Comparison of ENCODE assay signal across 16 mouse cellular contexts in genomic region chr7:122048191-122048590, GRCm38 (mm10).
"Had no signal": no experiment of that assay in that cellular context is flagged by ENCODE, and none has a peak within 500 bp of the region (broad histone marks: within the 10 kb centered on the region; RNA-seq: fewer than 3 reads in every experiment).

No protein-coding gene starts in this region.

- H3K27ac ChIP-seq: limb, embryonic 15.5 days; midbrain, embryonic 12.5 days; neural tube, embryonic 13.5 days had no signal

- H3K27me3 ChIP-seq: limb, embryonic 15.5 days; liver, embryonic 12.5 days; midbrain, embryonic 12.5 days; neural tube, embryonic 13.5 days had no signal

- H3K9me3 ChIP-seq: limb, embryonic 15.5 days; liver, embryonic 12.5 days; midbrain, embryonic 12.5 days; neural tube, embryonic 13.5 days had no signal

- H3K9ac ChIP-seq: limb, embryonic 15.5 days; liver, embryonic 12.5 days; lung, embryonic 14.5 days; midbrain, embryonic 12.5 days; neural tube, embryonic 13.5 days had no signal

- DNase-seq: kidney, postnatal 36 days; layer of hippocampus, adult 9-11 months; layer of hippocampus, postnatal 36 days; lung, embryonic 14.5 days; lung, postnatal 10 days; lung, postnatal 4 days; retina, postnatal 1 day; right cerebral cortex, postnatal 4 days; spleen, adult 18-20 months; thymus, adult 18-20 months; thymus, postnatal 14 days had no signal

- H3K4me3 ChIP-seq: limb, embryonic 15.5 days; liver, embryonic 12.5 days; midbrain, embryonic 12.5 days; neural tube, embryonic 13.5 days had no signal

- H3K4me2 ChIP-seq: limb, embryonic 15.5 days; liver, embryonic 12.5 days; lung, embryonic 14.5 days; midbrain, embryonic 12.5 days; neural tube, embryonic 13.5 days had no signal

- H3K4me1 ChIP-seq: limb, embryonic 15.5 days; midbrain, embryonic 12.5 days; neural tube, embryonic 13.5 days had no signal

- ATAC-seq: liver, embryonic 12.5 days; midbrain, embryonic 16.5 days had no signal
